Mouse (Mus musculus) stomach, embryonic 14.5 days (tissue): ENCODE data around the gene Prf1. TPM values are rescaled to one million over a fixed set of nuclear protein-coding genes. Genes with fewer than 3 reads are reported as not detected.

ENCODE experiments used
- ATAC-seq: fragments of 200-750 bp; cut with Nextera tagmentation; 2 replicates; pipeline ENCODE4 v1.8.0; 2017; ENCODE audit warnings: low read depth, moderate TSS enrichment; ENCODE audit not compliant: insufficient number of reproducible peaks, insufficient read depth, low FRiP score
- H3K27ac ChIP-seq: fragments of 300-500 bp; sonication (generic); 2 replicates; pipeline ENCODE4 v1.5.1; 2014; ENCODE audit warnings: mild to moderate bottlenecking, low read length, moderate library complexity, mixed read lengths
- H3K27me3 ChIP-seq: fragments of 300-500 bp; sonication (generic); 2 replicates; pipeline ENCODE4 v1.6.1; 2014; ENCODE audit warnings: low read length, control low read depth, mixed read lengths; ENCODE audit not compliant: control insufficient read depth, insufficient read depth
- H3K36me3 ChIP-seq: fragments of 300-500 bp; sonication (generic); 2 replicates; pipeline ENCODE4 v1.6.1; 2014; ENCODE audit warnings: mild to moderate bottlenecking, control low read depth, low read length, moderate library complexity, mixed read lengths; ENCODE audit not compliant: control insufficient read depth, insufficient read depth
- H3K4me1 ChIP-seq: fragments of 300-500 bp; sonication (generic); 2 replicates; pipeline ENCODE4 v1.6.1; 2014; ENCODE audit warnings: low read length, control low read depth, mixed read lengths; ENCODE audit not compliant: control insufficient read depth, insufficient read depth
- H3K4me2 ChIP-seq: fragments of 300-500 bp; sonication (generic); replicated peaks from 2 replicates; pipeline ENCODE4 v1.6.1; 2014; ENCODE audit warnings: low read depth, low read length, control low read depth
- H3K4me3 ChIP-seq: fragments of 300-500 bp; sonication (generic); 2 replicates; pipeline ENCODE4 v1.5.1; 2014; ENCODE audit warnings: low read depth, low read length, control low read depth
- H3K9ac ChIP-seq: fragments of 300-500 bp; sonication (generic); replicated peaks from 2 replicates; pipeline ENCODE4 v1.6.1; 2014; ENCODE audit warnings: low read depth, mild to moderate bottlenecking, control low read depth, low read length, moderate library complexity, mixed read lengths
- H3K9me3 ChIP-seq: fragments of 300-500 bp; sonication (generic); 2 replicates; pipeline ENCODE4 v1.6.1; 2016; ENCODE audit warnings: low read depth, low read length, control low read depth; ENCODE audit not compliant: control insufficient read depth
- WGBS: fragments of 180-500 bp; shearing (Covaris S2); extraction: QIAGEN DNeasy Blood & Tissue Kit; methylation state at CpG from one replicate; pipeline ENCODE4 v1.1.7; 2014; 5-methylcytosine and 5-hydroxymethylcytosine counted together
- polyA plus RNA-seq: library from polyadenylated mRNA; unstranded; fragments of >200 nt; fragmentation: Nextera tagmentation; extraction: Ambion mirVana; gene quantifications from 2 replicates; pipeline ENCODE4 v1.2.1, GENCODE M21; 2014

The Prf1 gene
- polyA plus RNA-seq: not detected in 2 replicates

GRCm38 (mm10) chr10:61297477-61297876, at the start of gene Prf1:
TSS of gene Prf1 (plus strand) at chr10:61297833.
- ATAC-seq: no peak
- Histone ChIP-seq H3K4me3 (no peak within 1 kb of the TSS), H3K9me3 (no peaks in the 10 kb centered on the region), H3K27ac (no peak within 1 kb of the TSS), H3K27me3 (no peaks in the 10 kb centered on the region), H3K9ac (no peak within 1 kb of the TSS), H3K4me1 (no peaks in the 10 kb centered on the region), H3K36me3 (no peaks in the 10 kb centered on the region), H3K4me2 (no peak within 1 kb of the TSS)
- 78% methylated on average over 7 of the region's 7 CpGs for WGBS

DNA sequence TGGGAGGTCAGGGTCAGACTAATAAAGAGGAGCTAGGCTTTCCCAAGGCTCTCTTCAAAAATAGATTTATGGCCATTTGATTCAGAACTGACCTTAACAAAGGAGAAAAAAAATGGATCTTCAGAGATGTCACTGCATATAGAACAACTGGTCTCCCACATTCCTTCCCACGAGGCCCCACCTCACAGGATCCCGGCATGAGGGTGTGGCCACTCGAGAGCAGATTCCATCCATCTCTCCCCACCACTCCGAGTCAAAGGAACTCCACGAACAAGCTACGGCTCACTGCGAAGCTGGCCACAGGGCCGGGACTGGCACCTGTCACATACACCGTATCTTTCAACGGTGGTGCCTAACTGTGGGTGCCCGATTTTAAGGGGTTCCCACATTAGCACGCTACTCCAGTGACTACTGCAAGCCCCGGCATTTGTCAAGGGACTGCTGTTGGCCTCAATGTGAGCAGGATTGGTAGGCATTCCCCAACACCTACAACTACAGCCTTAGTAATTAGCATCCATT, 49.0 kb upstream of the Prf1 start:
- no peak overlapping the region for H3K9ac ChIP-seq

GRCm38 (mm10) chr10:61249951-61250350, 47.7 kb upstream of the Prf1 start:
- Histone ChIP-seq H3K4me1 (no peaks in the 10 kb centered on the region), H3K27ac (no peak overlapping the region), H3K4me3 (no peak overlapping the region), H3K36me3 (no peaks in the 10 kb centered on the region), H3K9ac (no peak overlapping the region), H3K9me3 (no peaks in the 10 kb centered on the region), H3K27me3 (no peaks in the 10 kb centered on the region), H3K4me2 (no peak overlapping the region)
- no peak for ATAC-seq
- whole genome bisulfite sequencing: 63% methylated on average over 2 of the region's 2 CpGs

More for the DNA sequence above, 49.0 kb upstream of the Prf1 start:
- 66% methylated on average over 13 of the region's 13 CpGs for WGBS
- H3K9me3 ChIP-seq: no peaks in the 10 kb centered on the region
- H3K27me3 ChIP-seq: no peaks in the 10 kb centered on the region
- H3K4me1 ChIP-seq: no peaks in the 10 kb centered on the region
- H3K36me3 ChIP-seq: no peaks in the 10 kb centered on the region
- H3K27ac ChIP-seq: no peak overlapping the region
- no peak overlapping the region for H3K4me3 ChIP-seq
- no peak overlapping the region for H3K4me2 ChIP-seq
- no peak for ATAC-seq

GRCm38 (mm10) chr10:61254761-61255160, 42.9 kb upstream of the Prf1 start:
- Histone ChIP-seq H3K4me1 (no peaks in the 10 kb centered on the region), H3K9ac (no peak overlapping the region), H3K4me2 (no peak overlapping the region), H3K36me3 (no peaks in the 10 kb centered on the region), H3K27ac (no peak overlapping the region), H3K9me3 (no peaks in the 10 kb centered on the region), H3K27me3 (no peaks in the 10 kb centered on the region), H3K4me3 (no peak overlapping the region)
- ATAC-seq: no peak
- WGBS: 67% methylated on average over 6 of the region's 6 CpGs

GRCm38 (mm10) chr10:61255190-61255589, 42.4 kb upstream of the Prf1 start:
- WGBS: 80% methylated on average over 8 of the region's 8 CpGs
- no peak overlapping the region for H3K4me2 ChIP-seq
- ATAC-seq: no peak
- H3K4me1 ChIP-seq: no peaks in the 10 kb centered on the region
- H3K27ac ChIP-seq: no peak overlapping the region
- no peaks in the 10 kb centered on the region for H3K36me3 ChIP-seq
- H3K9me3 ChIP-seq: no peaks in the 10 kb centered on the region
- no peak overlapping the region for H3K4me3 ChIP-seq
- H3K9ac ChIP-seq: no peak overlapping the region
- no peaks in the 10 kb centered on the region for H3K27me3 ChIP-seq

DNA sequence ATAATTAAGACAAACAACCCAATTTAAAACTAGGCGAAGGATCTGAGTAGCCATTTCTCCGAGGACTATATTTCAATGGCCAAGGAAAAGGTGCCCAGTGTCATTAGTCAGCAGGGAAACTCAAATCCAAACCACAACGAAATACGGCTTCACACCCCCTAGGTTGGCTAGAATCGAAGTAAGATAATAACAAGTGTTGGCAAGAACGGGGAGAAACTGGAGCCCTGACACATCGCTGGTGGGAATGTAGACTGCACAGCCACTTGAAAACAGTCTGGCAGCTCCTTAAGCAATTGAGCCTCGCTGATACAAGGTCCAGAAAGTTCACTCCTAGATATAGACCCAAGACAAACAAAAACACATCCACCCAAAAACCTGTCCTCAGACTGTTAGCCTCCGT, 41.0 kb upstream of the Prf1 start:
- no peak overlapping the region for H3K27ac ChIP-seq
- H3K9ac ChIP-seq: no peak overlapping the region
- H3K36me3 ChIP-seq: no peaks in the 10 kb centered on the region
- H3K4me2 ChIP-seq: no peak overlapping the region
- no peak for ATAC-seq
- H3K27me3 ChIP-seq: no peaks in the 10 kb centered on the region
- H3K4me1 ChIP-seq: no peaks in the 10 kb centered on the region
- no peaks in the 10 kb centered on the region for H3K9me3 ChIP-seq
- no peak overlapping the region for H3K4me3 ChIP-seq
- WGBS: 94% methylated on average over 9 of the region's 9 CpGs

DNA sequence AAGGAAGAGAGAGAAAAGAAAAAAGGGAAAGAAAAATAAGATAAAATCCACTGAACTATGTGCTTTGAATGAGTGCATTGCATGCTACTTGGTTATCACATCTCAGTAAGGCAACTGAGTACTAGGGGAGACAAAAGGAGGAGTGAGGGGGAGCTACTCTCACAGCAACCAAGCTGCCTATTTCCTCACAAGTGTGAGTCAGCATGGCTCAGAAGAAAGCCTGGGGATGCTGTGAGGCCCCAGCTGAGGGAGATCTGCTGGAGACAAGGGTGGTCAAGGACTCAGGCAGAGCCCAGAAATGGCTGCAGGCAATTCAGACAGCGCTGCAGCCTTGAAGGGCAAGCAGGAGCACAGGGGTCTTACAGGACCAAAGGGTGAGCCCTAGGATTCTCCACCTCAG, 39.5 kb upstream of the Prf1 start:
- no peaks in the 10 kb centered on the region for H3K9me3 ChIP-seq
- H3K27ac ChIP-seq: no peak overlapping the region
- no peak overlapping the region for H3K9ac ChIP-seq
- ATAC-seq: no peak
- H3K27me3 ChIP-seq: no peaks in the 10 kb centered on the region
- H3K4me1 ChIP-seq: no peaks in the 10 kb centered on the region
- no peak overlapping the region for H3K4me3 ChIP-seq
- 75% methylated on average over 1 of the region's 1 CpGs for WGBS
- H3K4me2 ChIP-seq: no peak overlapping the region
- H3K36me3 ChIP-seq: no peaks in the 10 kb centered on the region

DNA sequence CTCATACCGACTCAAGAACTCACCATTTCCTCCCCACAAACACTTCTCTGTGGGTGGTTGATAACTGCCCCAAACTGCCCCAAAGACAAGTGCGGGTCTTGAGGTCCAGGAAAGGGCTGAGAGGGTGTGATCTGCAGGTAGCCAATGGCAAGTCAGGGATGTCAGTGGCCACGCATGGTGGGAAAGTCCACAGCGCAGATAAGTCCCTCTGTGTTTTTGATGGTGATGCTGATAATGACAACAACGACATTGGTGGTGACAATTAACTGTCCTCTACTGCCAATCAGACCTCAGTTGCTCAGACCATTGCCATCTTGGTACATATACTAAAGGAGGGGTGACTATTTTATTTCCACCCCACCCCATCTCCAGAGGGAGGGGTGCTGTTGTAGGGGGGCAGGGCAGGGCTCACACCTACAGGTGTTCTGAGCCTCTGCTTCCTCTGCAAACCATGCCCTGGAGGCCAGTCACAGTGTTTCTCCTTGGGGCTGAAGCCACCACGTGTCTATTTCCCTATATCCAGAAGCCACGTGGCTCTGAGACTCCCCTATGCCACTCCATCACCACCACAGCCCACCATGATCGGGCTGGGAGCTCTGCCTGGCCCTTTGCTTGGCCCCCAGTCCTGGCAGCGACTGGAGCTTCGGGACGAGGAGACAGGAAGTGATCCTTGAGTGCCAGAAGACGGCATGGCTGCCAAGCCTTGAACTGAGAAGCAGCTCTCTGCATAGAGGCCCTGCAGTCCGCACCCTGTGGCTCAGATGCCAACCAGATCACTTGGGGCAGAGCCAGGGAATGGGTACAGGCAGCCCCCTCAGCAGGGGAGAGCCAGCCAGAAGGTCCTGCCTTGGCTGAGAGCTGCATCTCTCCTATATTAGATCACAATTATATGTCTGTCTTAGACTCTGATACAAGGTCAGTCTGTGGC, 36.1 kb upstream of the Prf1 start:
- H3K36me3 ChIP-seq: no peaks in the 10 kb centered on the region
- no peaks in the 10 kb centered on the region; the same call in 1 of the 2 replicates for H3K9me3 ChIP-seq
- no peaks in the 10 kb centered on the region for H3K27me3 ChIP-seq
- H3K27ac ChIP-seq: no peak overlapping the region
- H3K4me3 ChIP-seq: no peak overlapping the region
- H3K4me1 ChIP-seq: no peaks in the 10 kb centered on the region
- no peak overlapping the region for H3K9ac ChIP-seq
- 64% methylated on average over 13 of the region's 13 CpGs for WGBS
- H3K4me2 ChIP-seq: no peak overlapping the region
- ATAC-seq: no peak
